Mouse (Mus musculus): Measurements from ENCODE around the gene Ak3. TPM values are rescaled to one million over a fixed set of nuclear protein-coding genes. Genes with fewer than 3 reads are reported as not detected.

Gene Ak3
- polyA plus RNA-seq, 1 experiment from 2014 or later: 89.6 TPM

DNA sequence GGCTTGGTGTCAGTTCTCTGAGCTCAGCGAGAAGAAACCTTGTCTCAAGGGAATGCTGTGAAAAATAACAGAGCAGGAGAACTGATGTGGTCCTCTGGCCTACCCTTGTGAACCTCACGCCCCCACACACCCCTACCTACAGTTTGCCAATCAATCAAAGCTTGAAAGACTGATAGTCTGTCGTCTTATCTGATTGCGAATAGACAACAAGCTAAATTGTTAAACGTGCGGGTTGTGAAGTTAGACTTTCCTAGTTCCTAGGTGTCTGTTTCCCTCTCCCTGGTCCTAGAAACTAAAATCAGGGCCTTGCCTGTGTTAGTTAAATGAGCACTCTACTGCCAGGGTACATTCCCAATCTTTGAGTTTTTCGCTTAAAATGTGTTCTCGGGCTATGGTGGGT lies 58.2 kb downstream of the Ak3 start:
- Histone ChIP-seq H3K4me1 (peaks cover 12% of the 10 kb centered on the region), H3K4me3 (replicated peaks) (peak overlapping the region; percentile 77), H3K9me3 (replicated peaks) (no peaks in the 10 kb centered on the region), H3K27ac (0 out of 2 replicates have a peak overlapping the region, but pooled peaks have one; percentile 84), H3K27me3 (0 out of 2 replicates have a peak, but pooled peaks cover 10% of the 10 kb centered on the region), H3K4me2 (peak overlapping the region; percentile 68), H3K36me3 (peaks cover 16% of the 10 kb centered on the region), H3K9ac (peak overlapping the region; percentile 77)
- ATAC-seq (replicated peaks; ENCODE audit: low FRiP score): no peak
- WGBS: 49% methylated on average over 8 of the region's 8 CpGs

DNA sequence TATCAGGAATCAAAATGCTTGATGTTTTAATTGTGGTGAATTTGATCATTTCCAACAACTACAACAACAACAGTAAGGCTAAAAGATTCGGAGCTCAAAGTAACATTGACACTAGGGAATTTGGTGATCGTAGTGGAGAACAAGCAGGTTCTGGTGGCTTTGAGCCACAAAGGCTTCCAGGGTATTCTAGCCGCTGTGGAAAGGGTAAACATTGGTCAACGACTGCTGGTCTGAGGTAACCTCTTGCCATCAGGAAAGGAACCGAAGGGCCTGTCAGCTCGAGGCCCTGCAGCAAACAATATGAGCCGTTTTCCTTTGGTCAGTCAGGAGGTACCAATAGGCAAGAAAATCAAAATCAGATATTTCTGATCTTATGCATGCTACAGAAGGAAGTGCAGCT lies 65.1 kb downstream of the Ak3 start:
- Histone ChIP-seq H3K4me2 (no peak overlapping the region), H3K27ac (no peak overlapping the region), H3K4me3 (replicated peaks) (no peak overlapping the region), H3K36me3 (no peaks in the 10 kb centered on the region), H3K9ac (no peak overlapping the region), H3K4me1 (no peaks in the 10 kb centered on the region), H3K9me3 (replicated peaks) (no peaks in the 10 kb centered on the region), H3K27me3 (0 out of 2 replicates have a peak, but pooled peaks cover 7% of the 10 kb centered on the region)
- no peak for ATAC-seq (replicated peaks; ENCODE audit: low FRiP score)
- 82% methylated on average over 7 of the region's 7 CpGs for WGBS

DNA sequence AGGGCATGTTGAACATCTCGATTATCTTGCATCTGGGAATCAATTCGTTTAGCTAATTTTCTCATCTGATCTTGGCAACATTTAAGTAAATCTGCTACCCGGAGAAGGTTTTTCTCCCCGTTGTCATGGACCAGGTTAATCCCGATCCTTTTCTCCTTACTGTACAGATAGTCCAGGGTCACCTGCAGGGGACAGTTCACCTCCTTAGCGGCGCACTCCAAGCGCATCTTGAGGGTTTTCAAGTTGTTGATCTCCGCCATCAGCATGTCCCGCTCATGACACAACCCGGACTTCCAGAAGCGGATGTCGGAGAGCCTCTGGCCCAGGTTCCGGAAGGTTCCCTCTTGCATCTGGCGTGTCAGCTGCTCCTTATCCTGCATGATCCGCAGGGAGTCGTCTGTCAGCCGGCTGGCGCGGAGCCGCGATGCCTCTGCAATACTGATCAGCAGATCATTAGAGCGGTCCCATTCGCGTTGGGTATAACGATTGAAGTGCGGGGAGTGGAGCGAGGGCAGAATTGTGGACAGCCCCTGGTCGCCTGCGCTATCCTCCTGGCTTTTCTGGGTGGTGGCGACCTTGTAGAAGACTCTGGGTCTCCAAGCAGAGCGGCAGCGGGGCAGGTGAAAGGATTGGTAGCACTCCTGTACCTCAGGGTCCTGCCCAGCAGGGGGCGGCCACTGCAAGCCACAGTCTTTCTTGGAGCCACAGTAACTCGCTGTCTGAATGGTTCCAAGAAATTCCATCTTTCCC lies 72.7 kb downstream of the Ak3 start:
- H3K9ac ChIP-seq: no peak overlapping the region
- WGBS: 20% methylated on average over 35 of the region's 35 CpGs
- H3K27ac ChIP-seq: no peak overlapping the region
- no peaks in the 10 kb centered on the region for H3K9me3 ChIP-seq (replicated peaks)
- H3K4me1 ChIP-seq: peaks cover 9% of the 10 kb centered on the region
- ATAC-seq (replicated peaks; ENCODE audit: low FRiP score): peak; percentile 46; the same call in 1 of the 2 replicates
- H3K36me3 ChIP-seq: no peaks in the 10 kb centered on the region
- peak overlapping the region; percentile 76 for H3K4me2 ChIP-seq
- H3K27me3 ChIP-seq: 0 out of 2 replicates have a peak, but pooled peaks cover 8% of the 10 kb centered on the region
- peak overlapping the region; percentile 40 for H3K4me3 ChIP-seq (replicated peaks)

Other genes starting within 250 kb of the Ak3 start
- 3.9 and 4.3 TPM in 2 replicates for gene Slc1a1, start 212.9 kb downstream of the Ak3 start, polyA plus RNA-seq (2015; fragmentation: Nextera tagmentation; extraction: Ambion mirVana)
- 9.0 and 9.9 TPM in 2 replicates for gene Plpp6, start 84.0 kb downstream of the Ak3 start, polyA plus RNA-seq (2015; fragmentation: Nextera tagmentation; extraction: Ambion mirVana)
- 4.9 and 5.1 TPM in 2 replicates for gene 4430402I18Rik, start 80.2 kb downstream of the Ak3 start, polyA plus RNA-seq (2015; fragmentation: Nextera tagmentation; extraction: Ambion mirVana)
- gene Cdc37l1, start 57.6 kb downstream of the Ak3 start, polyA plus RNA-seq (2015; fragmentation: Nextera tagmentation; extraction: Ambion mirVana): 35.0 and 36.5 TPM in 2 replicates
- 63.1 and 63.8 TPM in 2 replicates for gene Rcl1, start 53.4 kb upstream of the Ak3 start, polyA plus RNA-seq (2015; fragmentation: Nextera tagmentation; extraction: Ambion mirVana)
- 8.1 and 8.8 TPM in 2 replicates for gene Jak2, start 203.9 kb upstream of the Ak3 start, polyA plus RNA-seq (2015; fragmentation: Nextera tagmentation; extraction: Ambion mirVana)

Data from kidney, embryonic 15.5 days (tissue).